Mouse (Mus musculus) midbrain, embryonic 11.5 days (tissue): Measurements from ENCODE around the gene Shld1. TPM values are rescaled to one million over a fixed set of nuclear protein-coding genes. Genes with fewer than 3 reads are reported as not detected.

Experiments used
- ATAC-seq: fragments of 200-750 bp; cut with Nextera tagmentation; 2 replicates; pipeline ENCODE4 v1.8.0; 2017; ENCODE audit warnings: moderate TSS enrichment, moderate library complexity; ENCODE audit not compliant: low FRiP score
- DNase-seq: peaks from one replicate; pipeline ENCODE4 v3.0.0; 2015; ENCODE audit warnings: low spot score; ENCODE audit errors: missing footprints
- H3K27ac ChIP-seq: fragments of 300-500 bp; sonication (generic); 2 replicates; pipeline ENCODE4 v1.5.1; 2014; ENCODE audit warnings: low read depth, low read length
- H3K27me3 ChIP-seq: fragments of 300-500 bp; sonication (generic); 2 replicates; pipeline ENCODE4 v1.6.1; 2014; ENCODE audit warnings: mild to moderate bottlenecking, low read length, moderate library complexity, mixed read lengths; ENCODE audit not compliant: control insufficient read depth, insufficient read depth
- H3K36me3 ChIP-seq: fragments of 300-500 bp; sonication (generic); 2 replicates; pipeline ENCODE4 v1.6.1; 2014; ENCODE audit warnings: mild to moderate bottlenecking, low read length, moderate library complexity, mixed read lengths; ENCODE audit not compliant: control insufficient read depth, insufficient read depth
- H3K4me1 ChIP-seq: fragments of 300-500 bp; sonication (generic); 2 replicates; pipeline ENCODE4 v1.6.1; 2014; ENCODE audit warnings: low read length; ENCODE audit not compliant: control insufficient read depth, insufficient read depth
- H3K4me2 ChIP-seq: fragments of 300-500 bp; sonication (generic); 2 replicates; pipeline ENCODE4 v1.6.1; 2014; ENCODE audit warnings: mild to moderate bottlenecking, moderate library complexity
- H3K4me3 ChIP-seq: fragments of 300-500 bp; sonication (generic); 2 replicates; pipeline ENCODE4 v1.5.1; 2014; ENCODE audit warnings: low read depth, low read length
- H3K9ac ChIP-seq: fragments of 300-500 bp; sonication (generic); 2 replicates; pipeline ENCODE4 v1.6.1; 2014; ENCODE audit warnings: low read length
- H3K9me3 ChIP-seq: fragments of 300-500 bp; sonication (generic); 2 replicates; pipeline ENCODE4 v1.6.1; 2016; ENCODE audit warnings: low read length; ENCODE audit not compliant: control insufficient read depth
- WGBS: fragments of 180-500 bp; shearing (Covaris S2); extraction: QIAGEN DNeasy Blood & Tissue Kit; methylation state at CpG from one replicate; pipeline ENCODE4 v1.1.7; 2014; 5-methylcytosine and 5-hydroxymethylcytosine counted together
- polyA plus RNA-seq: library from polyadenylated mRNA; unstranded; fragments of >200 nt; fragmentation: Nextera tagmentation; extraction: Ambion mirVana; gene quantifications from 2 replicates; pipeline ENCODE4 v1.2.1, GENCODE M21; 2014

The Shld1 gene
- polyA plus RNA-seq, 1 experiment from 2014 or later: 17.9 TPM

DNA sequence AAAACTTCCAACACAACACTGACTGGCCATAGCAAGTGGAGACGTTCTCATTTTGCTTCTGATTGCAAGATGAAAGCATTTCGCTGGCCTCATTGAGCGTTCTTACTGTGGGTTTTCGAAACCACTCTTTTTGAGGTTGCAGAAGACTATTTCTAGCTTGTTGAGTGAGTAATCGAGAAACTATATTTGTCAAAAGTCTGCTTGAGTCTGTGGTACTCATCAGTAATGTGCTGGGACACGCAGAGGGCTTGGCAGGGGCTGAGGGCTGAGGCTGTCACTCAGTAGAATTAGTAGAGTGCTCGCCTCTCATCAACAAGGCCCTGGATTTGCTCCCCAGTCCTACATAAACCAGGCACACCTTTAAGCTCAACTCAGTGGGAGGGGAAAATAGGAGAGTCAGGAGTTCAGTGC is 1.9 kb downstream of the Shld1 start:
- no peak overlapping the region for H3K27ac ChIP-seq
- H3K4me2 ChIP-seq: no peak overlapping the region
- H3K4me3 ChIP-seq: no peak overlapping the region
- H3K36me3 ChIP-seq: no peaks in the 10 kb centered on the region
- no peaks in the 10 kb centered on the region for H3K9me3 ChIP-seq
- 90% methylated on average over 7 of the region's 7 CpGs for WGBS
- DNase-seq (no peak), ATAC-seq (no peak)
- H3K4me1 ChIP-seq: no peaks in the 10 kb centered on the region; the same call in 1 of the 2 replicates
- no peak overlapping the region for H3K9ac ChIP-seq
- no peaks in the 10 kb centered on the region for H3K27me3 ChIP-seq

- ATAC-seq (no peak), DNase-seq (no peak)
- Histone ChIP-seq H3K4me2 (no peak overlapping the region), H3K4me1 (no peaks in the 10 kb centered on the region; the same call in 1 of the 2 replicates), H3K27ac (no peak overlapping the region), H3K27me3 (no peaks in the 10 kb centered on the region), H3K9ac (no peak overlapping the region), H3K4me3 (no peak overlapping the region), H3K9me3 (no peaks in the 10 kb centered on the region), H3K36me3 (no peaks in the 10 kb centered on the region)
- 89% methylated on average over 4 of the region's 4 CpGs for WGBS
Measured at GRCm38 (mm10) chr2:132689188-132689568, 2.4 kb downstream of the Shld1 start.

- Histone ChIP-seq H3K4me3 (no peak overlapping the region), H3K36me3 (no peaks in the 10 kb centered on the region), H3K9me3 (no peaks in the 10 kb centered on the region), H3K27ac (no peak overlapping the region), H3K9ac (no peak overlapping the region), H3K4me2 (no peak overlapping the region), H3K27me3 (no peaks in the 10 kb centered on the region), H3K4me1 (no peaks in the 10 kb centered on the region; the same call in 1 of the 2 replicates)
- ATAC-seq: no peak
- no peak for DNase-seq
- WGBS: 68% methylated on average over 15 of the region's 15 CpGs
Measured at GRCm38 (mm10) chr2:132689569-132690231, 3.0 kb downstream of the Shld1 start.

DNA sequence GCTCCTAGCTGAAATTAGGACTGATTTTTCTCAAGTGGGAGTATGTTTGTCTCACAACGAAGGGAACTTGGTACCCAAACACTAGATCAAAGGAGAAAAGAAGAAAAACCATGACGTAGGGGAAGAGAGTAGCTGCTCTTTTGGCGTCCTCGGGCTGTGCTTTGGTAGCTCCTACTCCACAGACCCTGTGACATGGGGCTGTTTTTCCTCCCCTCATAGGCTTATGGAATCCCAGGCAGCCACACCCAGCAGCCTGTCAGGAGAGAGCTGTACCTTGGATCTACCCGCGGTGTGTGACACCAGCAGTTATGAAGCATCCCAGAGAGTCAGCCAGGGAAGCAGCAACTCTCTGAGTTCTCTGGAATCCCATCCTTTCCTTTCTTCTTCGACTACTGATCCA is 5.0 kb downstream of the Shld1 start:
- DNase-seq (peak; percentile 33), ATAC-seq (no peak)
- Histone ChIP-seq H3K36me3 (no peaks in the 10 kb centered on the region), H3K4me1 (no peaks in the 10 kb centered on the region; the same call in 1 of the 2 replicates), H3K9me3 (no peaks in the 10 kb centered on the region), H3K27me3 (no peaks in the 10 kb centered on the region), H3K9ac (no peak overlapping the region), H3K4me2 (no peak overlapping the region), H3K4me3 (no peak overlapping the region), H3K27ac (no peak overlapping the region)
- 69% methylated on average over 7 of the region's 7 CpGs for WGBS

DNA sequence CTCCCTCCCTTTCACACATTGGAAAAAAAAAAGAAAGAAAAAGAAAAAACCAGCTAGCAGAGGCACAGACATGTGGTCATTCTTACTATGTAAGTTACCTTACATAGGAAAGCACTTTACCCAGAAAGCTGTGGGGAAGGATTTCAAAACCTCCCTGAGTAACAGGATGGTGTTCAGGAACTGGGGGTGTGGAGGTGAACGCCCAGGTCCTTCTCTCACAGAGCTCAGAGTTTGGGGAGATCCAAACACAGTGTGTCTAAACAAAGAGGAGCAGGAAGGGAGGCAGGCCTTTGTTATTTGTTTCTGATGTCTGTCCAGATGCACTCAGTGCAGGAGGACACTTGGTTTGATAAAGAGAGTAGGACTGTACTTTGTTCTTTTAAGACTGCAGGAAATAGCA is 5.6 kb downstream of the Shld1 start:
- Histone ChIP-seq H3K9me3 (no peaks in the 10 kb centered on the region), H3K27me3 (no peaks in the 10 kb centered on the region), H3K4me2 (no peak overlapping the region), H3K4me3 (no peak overlapping the region), H3K27ac (no peak overlapping the region), H3K36me3 (no peaks in the 10 kb centered on the region), H3K9ac (no peak overlapping the region), H3K4me1 (no peaks in the 10 kb centered on the region; the same call in 1 of the 2 replicates)
- WGBS: 48% methylated on average over 1 of the region's 1 CpGs
- DNase-seq (peak; percentile 14), ATAC-seq (no peak)

- ATAC-seq: no peak
- Histone ChIP-seq H3K4me1 (no peaks in the 10 kb centered on the region; the same call in 1 of the 2 replicates), H3K27me3 (no peaks in the 10 kb centered on the region), H3K9me3 (no peaks in the 10 kb centered on the region), H3K4me3 (no peak overlapping the region), H3K27ac (no peak overlapping the region), H3K4me2 (no peak overlapping the region), H3K9ac (no peak overlapping the region), H3K36me3 (no peaks in the 10 kb centered on the region)
- DNase-seq: no peak
- 87% methylated on average over 3 of the region's 3 CpGs for WGBS
Measured at GRCm38 (mm10) chr2:132693980-132694379, 7.2 kb downstream of the Shld1 start.

DNA sequence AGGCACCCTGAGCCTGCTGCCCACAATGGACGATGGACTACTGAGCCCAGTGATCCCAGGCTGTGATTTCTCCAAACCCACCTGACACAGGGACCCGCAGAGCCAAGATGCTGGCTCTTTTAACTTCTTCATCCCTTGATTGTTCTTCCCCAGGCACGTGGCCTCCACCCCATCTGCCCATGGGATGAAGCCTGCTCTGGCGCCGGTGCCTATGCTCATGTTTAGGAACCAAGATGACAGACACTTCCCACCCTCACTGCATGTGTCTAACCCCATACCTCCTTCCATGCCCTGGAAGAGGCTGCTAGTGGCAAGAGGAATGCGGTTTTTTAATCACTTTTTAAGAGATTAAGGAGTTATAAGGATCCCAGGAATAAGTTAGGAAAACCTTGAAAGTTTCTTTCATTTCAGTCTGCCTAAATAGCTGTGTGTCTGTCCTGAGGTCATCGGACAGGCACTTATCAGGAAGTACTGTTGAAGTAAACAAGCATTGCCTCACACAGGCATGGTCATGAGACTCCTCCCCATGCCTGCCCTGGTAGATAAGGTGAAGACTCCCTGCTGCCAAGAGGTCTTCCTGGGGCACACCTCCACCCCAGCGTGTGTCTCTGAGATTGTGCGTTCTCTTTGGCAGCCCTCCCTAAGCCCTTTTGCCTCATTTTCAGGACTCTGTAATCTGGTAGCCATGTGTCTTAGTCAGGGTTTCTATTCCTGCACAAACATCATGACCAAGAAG is 8.8 kb downstream of the Shld1 start:
- ATAC-seq: no peak
- 83% methylated on average over 9 of the region's 9 CpGs for WGBS

GRCm38 (mm10) chr2:132696519-132696918 is 9.8 kb downstream of the Shld1 start:
- peak; percentile 70 for DNase-seq
- H3K4me1 ChIP-seq: no peaks in the 10 kb centered on the region
- no peaks in the 10 kb centered on the region for H3K27me3 ChIP-seq
- H3K9me3 ChIP-seq: no peaks in the 10 kb centered on the region
- H3K27ac ChIP-seq: no peak overlapping the region
- no peaks in the 10 kb centered on the region for H3K36me3 ChIP-seq
- 88% methylated on average over 5 of the region's 5 CpGs for WGBS
- no peak overlapping the region for H3K9ac ChIP-seq
- no peak for ATAC-seq
- H3K4me2 ChIP-seq: no peak overlapping the region
- H3K4me3 ChIP-seq: no peak overlapping the region

More for the DNA sequence above, 8.8 kb downstream of the Shld1 start:
- no peak overlapping the region for H3K9ac ChIP-seq
- no peaks in the 10 kb centered on the region for H3K36me3 ChIP-seq
- no peak overlapping the region for H3K27ac ChIP-seq
- H3K4me1 ChIP-seq: no peaks in the 10 kb centered on the region; the same call in 1 of the 2 replicates
- peak; percentile 44 for DNase-seq
- H3K9me3 ChIP-seq: no peaks in the 10 kb centered on the region
- no peak overlapping the region for H3K4me2 ChIP-seq
- no peaks in the 10 kb centered on the region for H3K27me3 ChIP-seq
- no peak overlapping the region for H3K4me3 ChIP-seq

- Histone ChIP-seq H3K27ac (no peak overlapping the region), H3K9ac (no peak overlapping the region), H3K4me2 (no peak overlapping the region), H3K9me3 (no peaks in the 10 kb centered on the region), H3K4me3 (no peak overlapping the region), H3K36me3 (no peaks in the 10 kb centered on the region), H3K27me3 (no peaks in the 10 kb centered on the region), H3K4me1 (no peaks in the 10 kb centered on the region)
- ATAC-seq: no peak
- 88% methylated on average over 5 of the region's 5 CpGs for WGBS
- DNase-seq: peak; percentile 51
Measured at GRCm38 (mm10) chr2:132697256-132697655, 10.5 kb downstream of the Shld1 start.
